15 mouse cellular contexts compared by ENCODE assay signal in the genomic region with DNA sequence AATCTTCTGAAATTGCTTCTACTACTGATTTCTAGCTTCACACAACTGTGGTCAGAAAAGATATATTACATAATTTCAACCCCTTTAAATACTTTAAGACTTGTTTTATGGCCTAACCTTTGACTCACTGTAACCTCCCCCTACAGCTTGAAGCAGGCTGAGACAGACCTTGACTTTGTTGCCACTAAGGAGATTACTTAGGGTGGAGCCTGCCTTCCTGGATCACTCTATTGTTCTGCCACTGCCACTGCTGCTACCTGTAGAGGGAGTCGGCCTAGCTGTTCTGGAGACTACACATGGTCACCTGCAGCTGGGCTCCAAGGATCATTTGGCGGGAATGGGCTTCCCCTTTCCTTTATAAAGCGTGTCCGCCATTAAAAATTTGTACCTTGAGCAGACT.
"Had no signal": no experiment of that assay in that cellular context is flagged by ENCODE, and none has a peak within 500 bp of the region (broad histone marks: within the 10 kb centered on the region; RNA-seq: fewer than 3 reads in every experiment).

No protein-coding gene starts in this region.

- H3K4me3 ChIP-seq: limb, embryonic 12.5 days; liver, embryonic 13.5 days; lung, embryonic 15.5 days; megakaryocyte, embryonic 14.5 days; midbrain, embryonic 15.5 days had no signal

- H3K4me1 ChIP-seq: liver, embryonic 13.5 days; lung, embryonic 15.5 days; megakaryocyte, embryonic 14.5 days; midbrain, embryonic 15.5 days had no signal

- H3K27me3 ChIP-seq: limb, embryonic 12.5 days; liver, embryonic 13.5 days; lung, embryonic 15.5 days; megakaryocyte, embryonic 14.5 days; midbrain, embryonic 15.5 days had no signal

- H3K36me3 ChIP-seq: limb, embryonic 12.5 days; liver, embryonic 13.5 days; lung, embryonic 15.5 days; midbrain, embryonic 15.5 days had no signal

- DNase-seq: kidney, adult 18-20 months; kidney, postnatal 14 days; layer of hippocampus, postnatal 36 days; liver; liver, embryonic 13.5 days; liver, postnatal 0 days; lung, postnatal 14 days; right cerebral cortex, postnatal 14 days; thymus, adult 2 months had no signal

- H3K4me2 ChIP-seq: limb, embryonic 12.5 days; liver, embryonic 13.5 days; lung, embryonic 15.5 days; midbrain, embryonic 11.5 days; midbrain, embryonic 15.5 days had no signal

- H3K9ac ChIP-seq: limb, embryonic 12.5 days; liver, embryonic 13.5 days; liver, postnatal 0 days; lung, embryonic 15.5 days; midbrain, embryonic 15.5 days had no signal

- H3K27ac ChIP-seq: limb, embryonic 12.5 days; liver, embryonic 13.5 days; lung, embryonic 15.5 days; macrophage; midbrain, embryonic 15.5 days had no signal

- ATAC-seq: liver, postnatal 0 days; midbrain, embryonic 15.5 days had no signal

- H3K9me3 ChIP-seq: limb, embryonic 12.5 days; lung, embryonic 15.5 days; midbrain, embryonic 15.5 days had no signal
